Mouse (Mus musculus): ENCODE data around the gene Obp2a. TPM values are rescaled to one million over a fixed set of nuclear protein-coding genes. Genes with fewer than 3 reads are reported as not detected.
"Not testable (repeated sequence)": the region's sequence is repeated elsewhere in the genome, so short reads cannot be mapped to it uniquely, and the experiment has no call there.

Gene Obp2a
- polyA plus RNA-seq, 1 experiment: not detected

DNA sequence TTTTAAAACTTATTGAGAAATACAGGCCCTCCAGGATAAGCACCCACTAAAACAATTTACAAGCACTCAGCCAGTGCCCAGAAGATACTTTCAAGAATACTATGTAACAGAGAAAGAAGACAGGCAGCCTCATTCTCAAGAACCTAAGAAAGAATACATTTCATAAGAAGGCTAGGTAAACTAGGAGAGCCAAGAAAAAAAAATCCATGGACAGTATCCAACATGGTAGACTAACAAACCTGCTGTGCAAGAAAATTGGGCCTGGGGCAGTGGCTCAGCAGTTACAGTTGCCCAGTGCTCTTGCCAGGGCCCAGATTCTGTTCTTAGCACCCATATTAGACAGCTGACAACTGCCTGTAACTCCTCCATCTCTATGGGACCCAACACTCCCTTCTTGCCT, 17.4 kb downstream of the Obp2a start:
- H3ac ChIP-seq (ENCODE audit: control insufficient read depth, insufficient read length, low read depth): no peak overlapping the region
- H3K4me3 ChIP-seq (ENCODE audit: insufficient read depth, poor library complexity, severe bottlenecking): no peak overlapping the region
- TF ChIP-seq FOSL1 (IDR thresholded peaks at IDR 0.05; ENCODE audit: insufficient read depth, low read length, poor library complexity, severe bottlenecking) (no peak), MYOD1 (IDR thresholded peaks at IDR 0.05; ENCODE audit: control insufficient read depth, insufficient read length, low read depth) (no peak)
- peaks cover 15% of the 10 kb centered on the region for H3K27me3 ChIP-seq (ENCODE audit: control insufficient read depth, insufficient read depth, insufficient read length)
- no peaks in the 10 kb centered on the region for H3K36me3 ChIP-seq (ENCODE audit: control insufficient read depth, insufficient read depth)
- H3K79me3 ChIP-seq (ENCODE audit: low read depth): no peaks in the 10 kb centered on the region
- no peaks in the 10 kb centered on the region for H3K79me2 ChIP-seq (ENCODE audit: control insufficient read depth, insufficient read depth)

DNA sequence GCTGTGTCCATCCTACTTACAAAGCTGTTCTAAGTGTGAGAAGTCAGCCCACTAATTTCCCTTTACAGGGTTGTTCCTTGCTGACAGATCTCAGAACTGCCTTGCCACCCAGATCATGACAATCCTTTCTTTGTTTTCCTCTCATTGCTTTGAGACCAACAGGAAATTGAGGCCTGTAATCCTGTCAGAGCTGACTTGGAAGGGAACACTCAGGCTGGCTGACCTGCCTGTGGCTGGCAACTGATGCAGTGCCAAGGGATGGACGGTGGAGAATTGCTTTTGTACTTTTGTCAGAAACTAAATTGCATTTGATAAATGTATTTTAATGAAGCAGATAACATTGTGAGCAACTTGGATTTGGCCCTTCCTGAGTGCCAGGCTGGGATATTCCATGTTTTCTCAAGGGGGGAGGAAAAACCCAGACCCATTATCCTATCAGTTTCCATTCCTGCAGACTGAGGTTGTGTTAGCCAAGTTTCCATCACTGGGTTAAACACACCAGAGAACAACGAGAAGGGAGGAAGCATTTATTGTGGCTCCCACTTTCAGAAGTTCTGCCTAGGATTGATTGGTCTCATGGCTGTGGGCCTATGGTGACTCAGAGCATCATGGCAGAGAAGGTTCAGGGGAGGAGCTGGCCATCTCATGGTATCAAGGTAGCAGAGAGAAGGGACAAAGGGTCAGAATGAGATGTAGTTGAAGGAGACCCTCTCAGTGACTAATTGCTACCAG, 33.5 kb downstream of the Obp2a start:
- Histone ChIP-seq H3K4me3 (ENCODE audit: insufficient read depth, poor library complexity, severe bottlenecking) (no peak overlapping the region), H3K79me3 (ENCODE audit: low read depth) (no peaks in the 10 kb centered on the region), H3K27me3 (ENCODE audit: control insufficient read depth, insufficient read depth, insufficient read length) (peaks cover 15% of the 10 kb centered on the region), H3K36me3 (ENCODE audit: control insufficient read depth, insufficient read depth) (no peaks in the 10 kb centered on the region), H3K79me2 (ENCODE audit: control insufficient read depth, insufficient read depth) (no peaks in the 10 kb centered on the region), H3ac (ENCODE audit: control insufficient read depth, insufficient read length, low read depth) (no peak overlapping the region)
- no peak for TF ChIP-seq MYOG (IDR thresholded peaks at IDR 0.05; ENCODE audit: control insufficient read depth, extremely low read depth, insufficient read length)
- no peak for TF ChIP-seq USF1 (IDR thresholded peaks at IDR 0.05; ENCODE audit: low read depth)
- TF ChIP-seq CEBPB (IDR thresholded peaks at IDR 0.05; ENCODE audit: low read depth): no peak
- TF ChIP-seq FOSL1 (IDR thresholded peaks at IDR 0.05; ENCODE audit: insufficient read depth, low read length, poor library complexity, severe bottlenecking): no peak
- TF ChIP-seq MAX (IDR thresholded peaks at IDR 0.05): no peak

DNA sequence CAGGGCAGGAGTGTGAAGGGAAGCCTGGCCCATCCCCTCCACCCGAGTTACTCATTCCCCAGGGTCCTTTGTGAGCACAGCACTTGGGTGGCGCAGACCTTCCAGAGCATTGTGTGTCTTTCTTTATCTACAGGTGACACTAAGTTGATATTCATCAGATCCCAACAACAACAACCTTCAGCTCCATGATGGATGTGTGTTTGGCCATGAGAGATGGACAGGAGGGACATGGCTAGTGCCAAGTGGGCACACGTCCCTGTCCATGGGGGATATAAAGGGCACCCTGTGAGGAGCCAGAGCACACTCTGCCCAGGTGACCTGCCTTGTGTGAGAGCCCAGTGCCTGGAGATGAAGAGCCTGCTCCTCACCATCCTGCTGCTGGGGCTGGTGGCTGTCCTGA, 36.9 kb downstream of the Obp2a start, which contains the start of gene Obp2b:
Gene Obp2b, plus strand, starts transcription at position 301 of the 400 bp plus-strand sequence.
- not testable (repeated sequence) for H3K79me3 ChIP-seq (ENCODE audit: low read depth); H3K36me3 ChIP-seq (ENCODE audit: control insufficient read depth, insufficient read depth); H3ac ChIP-seq (ENCODE audit: control insufficient read depth, insufficient read length, low read depth); H3K79me2 ChIP-seq (ENCODE audit: control insufficient read depth, insufficient read depth); H3K4me3 ChIP-seq (ENCODE audit: insufficient read depth, poor library complexity, severe bottlenecking)
- H3K27me3 ChIP-seq (ENCODE audit: control insufficient read depth, insufficient read depth, insufficient read length): peaks cover 15% of the 10 kb centered on the region

DNA sequence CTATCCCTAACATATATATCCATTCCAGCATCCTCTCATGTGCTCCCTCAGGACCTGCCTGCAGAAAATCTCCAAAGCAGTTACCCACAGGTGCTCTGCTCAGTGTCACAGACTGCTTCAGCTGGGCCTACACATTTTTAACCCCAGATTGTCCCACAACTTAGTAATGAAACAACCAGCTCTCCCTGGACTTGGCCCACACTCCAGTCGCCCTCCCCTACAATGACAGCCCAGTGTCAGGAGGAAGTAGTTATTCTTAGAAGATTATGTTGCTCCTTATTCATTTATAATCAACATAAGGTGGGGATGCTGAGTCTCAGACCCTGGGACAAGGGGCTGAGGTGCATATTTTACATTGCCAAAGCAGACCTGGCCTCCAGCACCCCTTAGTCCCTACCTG, 41.8 kb downstream of the Obp2a start:
- no peaks in the 10 kb centered on the region for H3K79me3 ChIP-seq (ENCODE audit: low read depth)
- peaks cover 8% of the 10 kb centered on the region for H3K27me3 ChIP-seq (ENCODE audit: control insufficient read depth, insufficient read depth, insufficient read length)
- H3K79me2 ChIP-seq (ENCODE audit: control insufficient read depth, insufficient read depth): no peaks in the 10 kb centered on the region
- H3ac ChIP-seq (ENCODE audit: control insufficient read depth, insufficient read length, low read depth): no peak overlapping the region
- TF ChIP-seq MYOD1 (IDR thresholded peaks at IDR 0.05; ENCODE audit: control insufficient read depth, insufficient read length, low read depth): no peak
- no peak for TF ChIP-seq FOSL1 (IDR thresholded peaks at IDR 0.05; ENCODE audit: insufficient read depth, low read length, poor library complexity, severe bottlenecking)
- TF ChIP-seq CTCF (IDR thresholded peaks at IDR 0.05; ENCODE audit: control insufficient read depth, insufficient read depth, insufficient read length): no peak
- no peak for TF ChIP-seq MYOG (IDR thresholded peaks at IDR 0.05; ENCODE audit: control insufficient read depth, extremely low read depth, insufficient read length)
- no peak for TF ChIP-seq USF1 (IDR thresholded peaks at IDR 0.05; ENCODE audit: low read depth)
- TF ChIP-seq MAX (IDR thresholded peaks at IDR 0.05): no peak
- no peak for TF ChIP-seq CEBPB (IDR thresholded peaks at IDR 0.05; ENCODE audit: low read depth)
- no peaks in the 10 kb centered on the region for H3K36me3 ChIP-seq (ENCODE audit: control insufficient read depth, insufficient read depth)
- no peak overlapping the region for H3K4me3 ChIP-seq (ENCODE audit: insufficient read depth, poor library complexity, severe bottlenecking)

Other genes starting within 250 kb of the Obp2a start
- gene Clic3, start 243.2 kb upstream of the Obp2a start, polyA plus RNA-seq (2012; fragmentation: generic; extraction: Trizol): 0.15 TPM
- gene Paxx, start 238.9 kb upstream of the Obp2a start, polyA plus RNA-seq (2012; fragmentation: generic; extraction: Trizol): 12.3 TPM
- not detected for gene Ptgds, start 230.0 kb upstream of the Obp2a start, polyA plus RNA-seq (2012; fragmentation: generic; extraction: Trizol)
- gene Lcn12, start 206.1 kb upstream of the Obp2a start, polyA plus RNA-seq (2012; fragmentation: generic; extraction: Trizol): not detected
- 35.8 TPM for gene Fbxw5, start 199.3 kb upstream of the Obp2a start, polyA plus RNA-seq (2012; fragmentation: generic; extraction: Trizol)
- 0.32 TPM for gene C8g, start 198.3 kb upstream of the Obp2a start, polyA plus RNA-seq (2012; fragmentation: generic; extraction: Trizol)
- gene Traf2, start 153.1 kb upstream of the Obp2a start, polyA plus RNA-seq (2012; fragmentation: generic; extraction: Trizol): 28.8 TPM
- gene Edf1, start 142.2 kb upstream of the Obp2a start, polyA plus RNA-seq (2012; fragmentation: generic; extraction: Trizol): 340 TPM
- gene Mamdc4, start 125.2 kb upstream of the Obp2a start, polyA plus RNA-seq (2012; fragmentation: generic; extraction: Trizol): 5.7 TPM
- gene Phpt1, start 124.8 kb upstream of the Obp2a start, polyA plus RNA-seq (2012; fragmentation: generic; extraction: Trizol): 94.2 TPM
- gene Ajm1, start 118.3 kb upstream of the Obp2a start, polyA plus RNA-seq (2012; fragmentation: generic; extraction: Trizol): 0.29 TPM
- gene Rabl6, start 91.5 kb upstream of the Obp2a start, polyA plus RNA-seq (2012; fragmentation: generic; extraction: Trizol): 58.9 TPM
- gene Ccdc183, start 82.4 kb upstream of the Obp2a start, polyA plus RNA-seq (2012; fragmentation: generic; extraction: Trizol): 0.15 TPM
- 12.9 TPM for gene Tmem141, start 78.0 kb upstream of the Obp2a start, polyA plus RNA-seq (2012; fragmentation: generic; extraction: Trizol)
- 0.14 TPM for gene Fcna, start 72.0 kb upstream of the Obp2a start, polyA plus RNA-seq (2012; fragmentation: generic; extraction: Trizol)
- not detected for gene Lcn8, start 46.9 kb upstream of the Obp2a start, polyA plus RNA-seq (2012; fragmentation: generic; extraction: Trizol)
- not detected for gene Lcn5, start 42.1 kb upstream of the Obp2a start, polyA plus RNA-seq (2012; fragmentation: generic; extraction: Trizol)
- not detected for gene Lcn6, start 23.3 kb upstream of the Obp2a start, polyA plus RNA-seq (2012; fragmentation: generic; extraction: Trizol)
- gene Lcn10, start 17.3 kb upstream of the Obp2a start, polyA plus RNA-seq (2012; fragmentation: generic; extraction: Trizol): not detected
- gene Bmyc, start 6.7 kb downstream of the Obp2a start, polyA plus RNA-seq (2012; fragmentation: generic; extraction: Trizol): 1.0 TPM
- gene Obp2b, start 37.0 kb downstream of the Obp2a start, polyA plus RNA-seq (2012; fragmentation: generic; extraction: Trizol): not detected
- not detected for gene Lcn3, start 65.5 kb downstream of the Obp2a start, polyA plus RNA-seq (2012; fragmentation: generic; extraction: Trizol)
- not detected for gene Lcn11, start 77.0 kb downstream of the Obp2a start, polyA plus RNA-seq (2012; fragmentation: generic; extraction: Trizol)
- gene Gm13539, start 82.2 kb downstream of the Obp2a start, polyA plus RNA-seq (2012; fragmentation: generic; extraction: Trizol): not detected
- gene Glt6d1, start 115.8 kb downstream of the Obp2a start, polyA plus RNA-seq (2012; fragmentation: generic; extraction: Trizol): not detected
- gene Lcn9, start 123.1 kb downstream of the Obp2a start, polyA plus RNA-seq (2012; fragmentation: generic; extraction: Trizol): not detected
- gene Sohlh1, start 147.2 kb downstream of the Obp2a start, polyA plus RNA-seq (2012; fragmentation: generic; extraction: Trizol): not detected
- gene Kcnt1, start 163.7 kb downstream of the Obp2a start, polyA plus RNA-seq (2012; fragmentation: generic; extraction: Trizol): not detected